Mouse (Mus musculus) heart, embryonic 16.5 days (tissue): ENCODE results near the gene Cd34. TPM values are rescaled to one million over a fixed set of nuclear protein-coding genes. Genes with fewer than 3 reads are reported as not detected.
A peak's percentile ranks its signal among the peaks of the same experiment; 100 is the strongest.

Source experiments
- ATAC-seq: fragments of 200-750 bp; cut with Nextera tagmentation; replicated peaks from 2 replicates; pipeline ENCODE4 v1.8.0; 2017; ENCODE audit warnings: moderate number of reproducible peaks; ENCODE audit not compliant: insufficient read depth, low FRiP score; ENCODE audit errors: extremely low read depth
- H3K27ac ChIP-seq: fragments of 300-500 bp; sonication (generic); 2 replicates; pipeline ENCODE4 v1.5.1; 2014; ENCODE audit warnings: mild to moderate bottlenecking, low read length, control low read depth, moderate library complexity
- H3K27me3 ChIP-seq: fragments of 300-500 bp; sonication (generic); 2 replicates; pipeline ENCODE4 v1.6.1; 2014; ENCODE audit warnings: low read length, mixed read lengths; ENCODE audit not compliant: control insufficient read depth, insufficient read depth
- H3K36me3 ChIP-seq: fragments of 300-500 bp; sonication (generic); 2 replicates; pipeline ENCODE4 v1.6.1; 2014; ENCODE audit not compliant: control insufficient read depth, insufficient read depth
- H3K4me1 ChIP-seq: fragments of 300-500 bp; sonication (generic); 2 replicates; pipeline ENCODE4 v1.6.1; 2014; ENCODE audit warnings: low read length, mixed read lengths; ENCODE audit not compliant: control insufficient read depth, insufficient read depth
- H3K4me2 ChIP-seq: fragments of 300-500 bp; sonication (generic); 2 replicates; pipeline ENCODE4 v1.6.1; 2014; ENCODE audit warnings: low read depth, mild to moderate bottlenecking, control low read depth, low read length
- H3K4me3 ChIP-seq: fragments of 300-500 bp; sonication (generic); 2 replicates; pipeline ENCODE4 v1.5.1; 2014; ENCODE audit warnings: mild to moderate bottlenecking, control low read depth, low read length
- H3K9ac ChIP-seq: fragments of 300-500 bp; sonication (generic); 2 replicates; pipeline ENCODE4 v1.6.1; 2014; ENCODE audit warnings: low read length, control low read depth
- H3K9me3 ChIP-seq: fragments of 300-500 bp; sonication (generic); replicated peaks from 2 replicates; pipeline ENCODE4 v1.6.1; 2016; ENCODE audit warnings: low read length; ENCODE audit not compliant: control insufficient read depth
- WGBS: fragments of 180-500 bp; shearing (Covaris S2); extraction: QIAGEN DNeasy Blood & Tissue Kit; methylation state at CpG from one replicate; pipeline ENCODE4 v1.1.7; 2014; 5-methylcytosine and 5-hydroxymethylcytosine counted together
- polyA plus RNA-seq: library from polyadenylated mRNA; unstranded; fragments of >200 nt; fragmentation: Nextera tagmentation; extraction: Ambion mirVana; gene quantifications from 2 replicates; pipeline ENCODE4 v1.2.1, GENCODE M21; 2015

Cd34 gene
- polyA plus RNA-seq, 1 experiment from 2014 or later = 110 TPM

- Histone ChIP-seq H3K27ac (no peak overlapping the region), H3K36me3 (peaks cover 2% of the 10 kb centered on the region; the same call in 1 of the 2 replicates), H3K27me3 (no peaks in the 10 kb centered on the region), H3K4me3 (no peak overlapping the region), H3K9me3 (no peaks in the 10 kb centered on the region), H3K9ac (no peak overlapping the region), H3K4me2 (no peak overlapping the region), H3K4me1 (peaks cover 8% of the 10 kb centered on the region; the same call in 1 of the 2 replicates)
- WGBS = 82% methylated on average over 1 of the region's 1 CpGs
- no peak for ATAC-seq
These were observed 14.3 kb downstream of the Cd34 start for GRCm38 (mm10) chr1:194952891-194953290.

GRCm38 (mm10) chr1:194954694-194955093, 16.1 kb downstream of the Cd34 start:
- Histone ChIP-seq H3K4me3 (no peak overlapping the region), H3K9me3 (no peaks in the 10 kb centered on the region), H3K36me3 (peaks cover 7% of the 10 kb centered on the region), H3K27me3 (no peaks in the 10 kb centered on the region), H3K27ac (no peak overlapping the region), H3K4me2 (no peak overlapping the region), H3K9ac (no peak overlapping the region), H3K4me1 (peaks cover 2% of the 10 kb centered on the region; the same call in 1 of the 2 replicates)
- no peak for ATAC-seq

- Histone ChIP-seq H3K36me3 (peaks cover 5% of the 10 kb centered on the region), H3K27ac (no peak overlapping the region), H3K4me3 (no peak overlapping the region), H3K9me3 (no peaks in the 10 kb centered on the region), H3K4me1 (no peaks in the 10 kb centered on the region), H3K27me3 (no peaks in the 10 kb centered on the region), H3K4me2 (no peak overlapping the region), H3K9ac (no peak overlapping the region)
- 45% methylated on average over 2 of the region's 2 CpGs for WGBS
- no peak for ATAC-seq
These were observed 17.1 kb downstream of the Cd34 start for GRCm38 (mm10) chr1:194955749-194956148.

GRCm38 (mm10) chr1:194957021-194957420, 18.4 kb downstream of the Cd34 start:
- no peak for ATAC-seq
- Histone ChIP-seq H3K9ac (no peak overlapping the region), H3K4me3 (no peak overlapping the region), H3K27me3 (no peaks in the 10 kb centered on the region), H3K4me1 (no peaks in the 10 kb centered on the region), H3K27ac (no peak overlapping the region), H3K36me3 (peaks cover 5% of the 10 kb centered on the region), H3K4me2 (no peak overlapping the region), H3K9me3 (no peaks in the 10 kb centered on the region)
- WGBS = 46% methylated on average over 2 of the region's 2 CpGs

- WGBS = 32% methylated on average over 5 of the region's 5 CpGs
- H3K36me3 ChIP-seq = peaks cover 5% of the 10 kb centered on the region
- no peak overlapping the region for H3K27ac ChIP-seq
- no peaks in the 10 kb centered on the region for H3K27me3 ChIP-seq
- no peak overlapping the region for H3K9ac ChIP-seq
- no peaks in the 10 kb centered on the region for H3K9me3 ChIP-seq
- 0 out of 2 replicates have a peak, but pooled peaks have one; percentile 45 for ATAC-seq
- H3K4me1 ChIP-seq = no peaks in the 10 kb centered on the region
- no peak overlapping the region for H3K4me2 ChIP-seq
- no peak overlapping the region for H3K4me3 ChIP-seq
These were observed 23.6 kb downstream of the Cd34 start for GRCm38 (mm10) chr1:194962181-194962580.

- H3K9me3 ChIP-seq = no peaks in the 10 kb centered on the region
- H3K4me3 ChIP-seq = no peak overlapping the region
- no peak overlapping the region for H3K4me2 ChIP-seq
- peaks cover 5% of the 10 kb centered on the region; the same call in 1 of the 2 replicates for H3K36me3 ChIP-seq
- no peaks in the 10 kb centered on the region for H3K27me3 ChIP-seq
- no peak overlapping the region for H3K9ac ChIP-seq
- no peak for ATAC-seq
- H3K27ac ChIP-seq = no peak overlapping the region
- no peaks in the 10 kb centered on the region for H3K4me1 ChIP-seq
These were observed 24.1 kb downstream of the Cd34 start for GRCm38 (mm10) chr1:194962712-194963111.

- H3K9me3 ChIP-seq = no peaks in the 10 kb centered on the region
- ATAC-seq = no peak
- H3K27me3 ChIP-seq = no peaks in the 10 kb centered on the region
- no peak overlapping the region for H3K9ac ChIP-seq
- WGBS = 88% methylated on average over 4 of the region's 4 CpGs
- H3K4me3 ChIP-seq = no peak overlapping the region
- no peaks in the 10 kb centered on the region for H3K36me3 ChIP-seq
- H3K4me2 ChIP-seq = no peak overlapping the region
- H3K27ac ChIP-seq = no peak overlapping the region
- H3K4me1 ChIP-seq = peaks cover 5% of the 10 kb centered on the region
These were observed 33.4 kb downstream of the Cd34 start for GRCm38 (mm10) chr1:194971980-194972379.

- Histone ChIP-seq H3K27me3 (no peaks in the 10 kb centered on the region), H3K27ac (peak overlapping the region; percentile 77), H3K9ac (peak overlapping the region; percentile 92), H3K9me3 (no peaks in the 10 kb centered on the region), H3K4me2 (peak overlapping the region; percentile 100), H3K4me3 (peak overlapping the region; percentile 84), H3K4me1 (peaks cover 12% of the 10 kb centered on the region), H3K36me3 (no peaks in the 10 kb centered on the region)
- WGBS = 0% methylated on average over 42 of the region's 42 CpGs
- ATAC-seq = peak; percentile 89
These were observed 37.5 kb downstream of the Cd34 start for GRCm38 (mm10) chr1:194976164-194976516.

- Histone ChIP-seq H3K4me1 (peaks cover 12% of the 10 kb centered on the region), H3K9me3 (no peaks in the 10 kb centered on the region), H3K4me3 (peak overlapping the region; percentile 84), H3K27me3 (no peaks in the 10 kb centered on the region), H3K4me2 (peak overlapping the region; percentile 100), H3K27ac (peak overlapping the region; percentile 77), H3K9ac (peak overlapping the region; percentile 92), H3K36me3 (no peaks in the 10 kb centered on the region)
- WGBS = 1% methylated on average over 42 of the region's 44 CpGs
- ATAC-seq = peak; percentile 88
These were observed 38.1 kb downstream of the Cd34 start for GRCm38 (mm10) chr1:194976517-194977370.
